Mouse (Mus musculus): ENCODE measurements around the gene Nipsnap2. TPM values are rescaled to one million over a fixed set of nuclear protein-coding genes. Genes with fewer than 3 reads are reported as not detected.
"Not testable (repeated sequence)": the region's sequence is repeated elsewhere in the genome, so short reads cannot be mapped to it uniquely, and the experiment has no call there.

Gene Nipsnap2
- 23.1 and 23.8 TPM in 2 replicates for polyA plus RNA-seq (2015; fragmentation: Nextera tagmentation; extraction: Ambion mirVana)

DNA sequence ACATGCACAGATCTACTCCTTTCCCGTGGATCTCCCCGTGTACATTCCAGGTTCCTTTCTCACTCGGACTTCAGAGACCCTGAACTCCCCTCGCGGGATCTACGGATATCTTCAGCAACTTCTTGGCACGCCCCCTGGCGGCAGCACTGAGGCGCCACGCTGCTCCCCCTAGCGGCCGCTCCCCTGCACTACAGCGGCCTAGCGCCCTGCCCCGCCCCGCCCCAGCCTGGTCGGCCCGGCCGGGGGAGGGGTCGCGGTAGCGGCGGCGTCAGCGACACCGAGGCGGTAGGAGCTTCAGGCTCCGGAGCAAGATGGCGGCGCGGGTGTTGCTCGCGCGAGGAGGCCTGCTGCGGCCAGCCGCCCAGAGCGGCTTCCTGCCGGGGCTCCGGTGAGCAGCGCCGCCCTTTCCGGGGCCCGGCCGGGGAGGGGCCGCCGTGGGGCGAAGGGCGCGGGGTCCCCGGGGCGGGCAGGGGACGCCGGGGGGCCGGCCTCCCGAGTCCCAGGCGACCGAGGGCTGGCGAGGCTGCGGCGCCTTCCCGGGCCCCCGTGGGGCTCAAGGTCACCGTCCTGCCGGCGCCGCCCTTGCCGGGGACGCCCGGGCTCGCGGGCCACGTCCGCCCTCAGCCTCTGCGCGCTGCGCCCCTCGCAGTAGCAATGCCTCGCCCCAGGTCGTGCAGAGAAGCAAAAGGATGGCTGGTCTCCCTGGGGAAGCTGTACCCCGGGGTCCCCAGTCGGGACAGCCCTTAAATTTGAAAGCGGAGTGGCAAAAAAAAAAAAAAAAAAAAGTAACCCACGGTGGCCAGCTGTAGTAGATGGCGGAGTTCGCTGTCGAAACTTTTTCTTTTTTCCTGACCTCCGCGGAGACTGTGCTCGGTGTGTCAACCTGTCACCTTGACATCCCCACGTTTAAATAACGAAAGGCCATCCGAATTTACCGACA lies at the start of gene Nipsnap2:
Nipsnap2 (plus strand) TSS at position 230 of the 940 bp plus-strand sequence.
- peaks cover 35% of the 10 kb centered on the region for H3K4me1 ChIP-seq (ENCODE audit: control insufficient read depth, low read depth, low read length)
- no peaks in the 10 kb centered on the region for H3K9me3 ChIP-seq (replicated peaks; ENCODE audit: control insufficient read depth, low read length)
- peak; percentile 86 for ATAC-seq (ENCODE audit: low read depth)
- H3K27ac ChIP-seq (ENCODE audit: low read length): peak within 1 kb of the TSS; percentile 93
- H3K36me3 ChIP-seq (ENCODE audit: control insufficient read depth, insufficient read depth): peaks cover 1% of the 10 kb centered on the region; the same call in 1 of the 2 replicates
- H3K4me3 ChIP-seq (ENCODE audit: low read depth, low read length): peak within 1 kb of the TSS; percentile 87
- H3K4me2 ChIP-seq (ENCODE audit: low read depth, low read length): peak within 1 kb of the TSS; percentile 77
- no peaks in the 10 kb centered on the region for H3K27me3 ChIP-seq (ENCODE audit: control insufficient read depth, insufficient read depth, low read depth, low read length)
- WGBS (ENCODE audit: insufficient replicate concordance): under 1% methylated on average over 78 of the region's 93 CpGs
- peak within 1 kb of the TSS; percentile 92 for H3K9ac ChIP-seq (ENCODE audit: low read depth, low read length)

DNA sequence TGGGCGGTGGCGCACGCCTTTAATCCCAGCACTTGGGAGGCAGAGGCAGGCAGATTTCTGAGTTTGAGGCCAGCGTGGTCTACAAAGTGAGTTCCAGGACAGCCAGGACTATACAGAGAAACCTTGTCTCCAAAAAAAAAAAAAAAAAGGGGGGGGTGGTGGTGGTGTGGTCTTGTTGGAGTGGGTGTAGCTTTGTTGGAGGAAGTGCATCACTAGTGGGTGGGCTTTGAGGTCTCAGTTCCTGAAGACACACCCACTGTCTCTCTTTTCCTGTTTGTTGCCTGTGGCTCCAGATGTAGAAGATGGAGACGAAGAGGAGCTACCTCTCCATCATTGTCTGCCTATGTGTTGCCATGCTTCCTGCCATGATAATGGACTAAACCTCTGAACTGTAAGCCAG lies 39.7 kb upstream of the Nipsnap2 start:
- not testable (repeated sequence) for H3K4me1 ChIP-seq (ENCODE audit: control insufficient read depth, low read depth, low read length); H3K9me3 ChIP-seq (replicated peaks; ENCODE audit: control insufficient read depth, low read length); H3K4me2 ChIP-seq (ENCODE audit: low read depth, low read length); H3K27ac ChIP-seq (ENCODE audit: low read length); H3K4me3 ChIP-seq (ENCODE audit: low read depth, low read length); H3K27me3 ChIP-seq (ENCODE audit: control insufficient read depth, insufficient read depth, low read depth, low read length); ATAC-seq (ENCODE audit: low read depth); H3K36me3 ChIP-seq (ENCODE audit: control insufficient read depth, insufficient read depth); H3K9ac ChIP-seq (ENCODE audit: low read depth, low read length)
- 66% methylated on average over 5 of the region's 5 CpGs for WGBS (ENCODE audit: insufficient replicate concordance)

DNA sequence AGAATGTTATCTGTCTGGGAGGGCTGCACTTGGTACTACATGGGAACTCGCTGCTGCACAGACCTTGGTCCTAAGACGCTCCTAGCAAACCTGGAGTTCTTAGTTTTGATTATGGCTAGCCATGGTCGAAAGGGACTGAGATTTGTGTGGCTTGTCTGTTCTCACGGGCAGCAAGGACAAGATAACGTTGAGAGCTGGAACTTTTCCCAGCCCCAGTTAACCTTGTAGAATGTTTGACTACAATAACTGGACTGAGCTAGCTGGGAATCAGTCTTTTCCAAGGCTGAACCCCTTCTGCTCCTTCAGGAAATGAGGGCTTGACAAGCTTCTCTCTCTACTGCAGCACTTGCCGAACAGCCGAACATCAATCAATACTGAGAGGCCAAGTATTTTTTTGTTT lies 37.2 kb upstream of the Nipsnap2 start:
- Histone ChIP-seq H3K4me1 (ENCODE audit: control insufficient read depth, low read depth, low read length) (no peaks in the 10 kb centered on the region), H3K36me3 (ENCODE audit: control insufficient read depth, insufficient read depth) (no peaks in the 10 kb centered on the region), H3K9ac (ENCODE audit: low read depth, low read length) (no peak overlapping the region), H3K9me3 (replicated peaks; ENCODE audit: control insufficient read depth, low read length) (no peaks in the 10 kb centered on the region), H3K4me2 (ENCODE audit: low read depth, low read length) (no peak overlapping the region), H3K27ac (ENCODE audit: low read length) (no peak overlapping the region), H3K4me3 (ENCODE audit: low read depth, low read length) (no peak overlapping the region), H3K27me3 (ENCODE audit: control insufficient read depth, insufficient read depth, low read depth, low read length) (no peaks in the 10 kb centered on the region)
- WGBS (ENCODE audit: insufficient replicate concordance): 63% methylated on average over 7 of the region's 7 CpGs
- no peak for ATAC-seq (ENCODE audit: low read depth)

DNA sequence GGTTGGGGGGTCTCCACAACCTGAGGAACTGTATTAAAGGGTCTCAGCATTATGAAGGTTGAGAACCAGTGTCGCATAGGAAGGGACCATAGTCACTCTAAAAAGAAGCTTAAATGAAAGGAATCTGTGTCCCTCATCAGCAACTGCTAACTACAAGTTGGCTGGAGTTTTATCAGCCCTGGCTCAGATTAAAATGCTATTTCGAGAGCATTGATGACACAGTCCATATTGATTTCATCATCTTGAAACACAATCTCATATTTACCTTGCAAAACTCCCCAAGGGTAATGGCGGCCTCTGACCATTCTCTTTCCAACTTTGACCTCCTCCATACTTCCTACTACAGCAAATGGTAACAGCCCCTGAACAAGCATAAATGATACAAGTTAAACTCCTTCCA lies 34.3 kb upstream of the Nipsnap2 start:
- no peak for ATAC-seq (ENCODE audit: low read depth)
- H3K27ac ChIP-seq (ENCODE audit: low read length): no peak overlapping the region
- H3K27me3 ChIP-seq (ENCODE audit: control insufficient read depth, insufficient read depth, low read depth, low read length): no peaks in the 10 kb centered on the region
- H3K36me3 ChIP-seq (ENCODE audit: control insufficient read depth, insufficient read depth): no peaks in the 10 kb centered on the region
- H3K4me1 ChIP-seq (ENCODE audit: control insufficient read depth, low read depth, low read length): no peaks in the 10 kb centered on the region
- H3K4me3 ChIP-seq (ENCODE audit: low read depth, low read length): no peak overlapping the region
- WGBS (ENCODE audit: insufficient replicate concordance): 55% methylated on average over 3 of the region's 3 CpGs
- H3K9ac ChIP-seq (ENCODE audit: low read depth, low read length): no peak overlapping the region
- H3K9me3 ChIP-seq (replicated peaks; ENCODE audit: control insufficient read depth, low read length): no peaks in the 10 kb centered on the region
- no peak overlapping the region for H3K4me2 ChIP-seq (ENCODE audit: low read depth, low read length)

DNA sequence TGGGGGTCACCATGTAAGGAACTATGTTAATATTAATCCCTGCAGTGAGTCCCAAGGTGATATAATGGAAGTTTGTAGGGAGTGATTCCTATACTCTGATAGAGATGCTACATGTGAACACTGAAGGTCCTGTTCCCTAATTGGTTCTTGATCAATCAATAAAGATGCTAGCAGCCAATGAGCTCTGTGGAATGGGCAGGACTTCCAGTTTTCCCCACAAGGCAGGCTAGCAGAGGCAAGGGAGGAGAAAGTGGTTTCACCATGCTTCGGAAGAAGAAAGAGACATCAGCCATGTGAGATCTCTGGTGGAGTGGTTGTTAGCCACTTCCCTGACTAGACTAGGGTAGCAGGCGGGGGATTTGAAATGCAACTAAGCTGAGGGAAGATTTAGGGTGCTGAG lies 24.4 kb upstream of the Nipsnap2 start:
- Histone ChIP-seq H3K9me3 (replicated peaks; ENCODE audit: control insufficient read depth, low read length) (no peaks in the 10 kb centered on the region), H3K4me2 (ENCODE audit: low read depth, low read length) (no peak overlapping the region), H3K4me1 (ENCODE audit: control insufficient read depth, low read depth, low read length) (no peaks in the 10 kb centered on the region), H3K4me3 (ENCODE audit: low read depth, low read length) (no peak overlapping the region), H3K9ac (ENCODE audit: low read depth, low read length) (no peak overlapping the region), H3K27ac (ENCODE audit: low read length) (no peak overlapping the region), H3K27me3 (ENCODE audit: control insufficient read depth, insufficient read depth, low read depth, low read length) (peaks cover 5% of the 10 kb centered on the region; the same call in 1 of the 2 replicates), H3K36me3 (ENCODE audit: control insufficient read depth, insufficient read depth) (no peaks in the 10 kb centered on the region)
- WGBS (ENCODE audit: insufficient replicate concordance): 29% methylated on average over 2 of the region's 2 CpGs
- no peak for ATAC-seq (ENCODE audit: low read depth)

DNA sequence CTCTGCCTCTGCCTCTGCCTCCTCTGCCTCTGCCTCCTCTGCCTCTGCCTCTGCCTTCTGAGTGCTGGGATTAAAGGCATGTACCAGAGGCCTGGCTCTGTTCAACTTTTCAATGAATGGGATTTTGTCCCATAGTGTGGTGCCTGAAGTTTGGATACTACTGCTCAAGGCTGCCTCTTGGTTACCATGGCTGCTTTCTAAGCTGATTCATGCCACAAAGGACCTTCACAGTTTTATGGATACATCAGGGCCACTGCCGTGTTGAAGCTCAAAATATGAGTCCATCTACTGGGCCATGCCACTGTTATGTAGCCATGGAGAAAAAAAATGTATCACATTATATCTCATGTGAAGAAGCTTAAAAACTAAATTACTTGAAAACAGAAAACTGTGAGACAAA lies 23.2 kb upstream of the Nipsnap2 start:
- H3K9me3 ChIP-seq (replicated peaks; ENCODE audit: control insufficient read depth, low read length): no peaks in the 10 kb centered on the region
- H3K4me1 ChIP-seq (ENCODE audit: control insufficient read depth, low read depth, low read length): no peaks in the 10 kb centered on the region
- no peak for ATAC-seq (ENCODE audit: low read depth)
- no peak overlapping the region for H3K4me2 ChIP-seq (ENCODE audit: low read depth, low read length)
- WGBS (ENCODE audit: insufficient replicate concordance): 60% methylated on average over 1 of the region's 1 CpGs
- no peak overlapping the region for H3K27ac ChIP-seq (ENCODE audit: low read length)
- H3K36me3 ChIP-seq (ENCODE audit: control insufficient read depth, insufficient read depth): no peaks in the 10 kb centered on the region
- no peak overlapping the region for H3K9ac ChIP-seq (ENCODE audit: low read depth, low read length)
- H3K27me3 ChIP-seq (ENCODE audit: control insufficient read depth, insufficient read depth, low read depth, low read length): peaks cover 5% of the 10 kb centered on the region; the same call in 1 of the 2 replicates
- no peak overlapping the region for H3K4me3 ChIP-seq (ENCODE audit: low read depth, low read length)

DNA sequence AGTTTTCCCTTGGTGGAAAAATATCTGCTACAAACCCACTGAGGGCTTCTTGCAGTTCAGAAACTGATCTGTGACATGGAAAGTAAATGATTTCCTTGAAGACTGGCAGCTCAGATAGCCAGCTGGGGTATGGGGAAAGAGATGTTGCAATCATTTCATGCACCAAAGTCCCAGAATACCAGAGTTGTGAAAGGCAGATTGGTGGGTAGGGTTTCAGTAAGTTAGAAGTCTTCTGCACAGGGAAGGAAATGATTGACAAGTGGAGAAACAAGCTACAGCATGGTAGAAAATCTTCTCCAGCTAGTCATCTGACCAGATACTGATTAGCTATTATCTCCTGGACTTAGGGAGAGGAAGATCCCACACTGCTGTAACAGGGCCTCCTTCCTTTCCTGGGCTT lies 21.5 kb upstream of the Nipsnap2 start:
- H3K4me1 ChIP-seq (ENCODE audit: control insufficient read depth, low read depth, low read length): no peaks in the 10 kb centered on the region
- peaks cover 5% of the 10 kb centered on the region; the same call in 1 of the 2 replicates for H3K27me3 ChIP-seq (ENCODE audit: control insufficient read depth, insufficient read depth, low read depth, low read length)
- H3K27ac ChIP-seq (ENCODE audit: low read length): no peak overlapping the region
- no peak overlapping the region for H3K9ac ChIP-seq (ENCODE audit: low read depth, low read length)
- peak; percentile 50 for ATAC-seq (ENCODE audit: low read depth)
- no peak overlapping the region for H3K4me3 ChIP-seq (ENCODE audit: low read depth, low read length)
- no peak overlapping the region for H3K4me2 ChIP-seq (ENCODE audit: low read depth, low read length)
- no peaks in the 10 kb centered on the region for H3K36me3 ChIP-seq (ENCODE audit: control insufficient read depth, insufficient read depth)
- no peaks in the 10 kb centered on the region for H3K9me3 ChIP-seq (replicated peaks; ENCODE audit: control insufficient read depth, low read length)

DNA sequence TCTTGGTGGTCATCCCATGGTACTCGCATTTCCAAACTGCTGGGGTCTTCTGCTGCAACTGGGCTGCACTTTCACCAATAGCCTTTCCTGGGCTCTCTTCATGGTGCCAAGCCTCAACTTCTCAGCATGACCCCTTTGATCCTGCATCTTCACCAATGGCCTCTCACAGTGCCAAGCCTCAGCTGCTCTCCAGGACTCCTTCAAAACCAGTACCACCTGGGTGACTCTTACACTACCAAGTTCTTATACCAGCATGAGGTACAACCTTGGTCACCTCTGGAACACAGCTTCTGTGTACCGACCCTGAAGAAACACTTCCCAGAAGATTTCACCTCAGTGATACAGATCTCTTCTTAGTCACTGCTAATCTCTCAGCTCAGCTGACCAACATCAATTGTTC lies 16.5 kb upstream of the Nipsnap2 start, which contains the start of gene Sept14:
Sept14 (minus strand) TSS at position 101 of the 400 bp plus-strand sequence.
- H3K9ac ChIP-seq (ENCODE audit: low read depth, low read length): no peak within 1 kb of the TSS
- no peaks in the 10 kb centered on the region for H3K36me3 ChIP-seq (ENCODE audit: control insufficient read depth, insufficient read depth)
- no peak within 1 kb of the TSS for H3K4me3 ChIP-seq (ENCODE audit: low read depth, low read length)
- H3K4me1 ChIP-seq (ENCODE audit: control insufficient read depth, low read depth, low read length): no peaks in the 10 kb centered on the region
- 52% methylated on average over 2 of the region's 2 CpGs for WGBS (ENCODE audit: insufficient replicate concordance)
- no peak within 1 kb of the TSS for H3K27ac ChIP-seq (ENCODE audit: low read length)
- H3K4me2 ChIP-seq (ENCODE audit: low read depth, low read length): no peak within 1 kb of the TSS
- H3K27me3 ChIP-seq (ENCODE audit: control insufficient read depth, insufficient read depth, low read depth, low read length): no peaks in the 10 kb centered on the region
- ATAC-seq (ENCODE audit: low read depth): no peak
- H3K9me3 ChIP-seq (replicated peaks; ENCODE audit: control insufficient read depth, low read length): no peaks in the 10 kb centered on the region

DNA sequence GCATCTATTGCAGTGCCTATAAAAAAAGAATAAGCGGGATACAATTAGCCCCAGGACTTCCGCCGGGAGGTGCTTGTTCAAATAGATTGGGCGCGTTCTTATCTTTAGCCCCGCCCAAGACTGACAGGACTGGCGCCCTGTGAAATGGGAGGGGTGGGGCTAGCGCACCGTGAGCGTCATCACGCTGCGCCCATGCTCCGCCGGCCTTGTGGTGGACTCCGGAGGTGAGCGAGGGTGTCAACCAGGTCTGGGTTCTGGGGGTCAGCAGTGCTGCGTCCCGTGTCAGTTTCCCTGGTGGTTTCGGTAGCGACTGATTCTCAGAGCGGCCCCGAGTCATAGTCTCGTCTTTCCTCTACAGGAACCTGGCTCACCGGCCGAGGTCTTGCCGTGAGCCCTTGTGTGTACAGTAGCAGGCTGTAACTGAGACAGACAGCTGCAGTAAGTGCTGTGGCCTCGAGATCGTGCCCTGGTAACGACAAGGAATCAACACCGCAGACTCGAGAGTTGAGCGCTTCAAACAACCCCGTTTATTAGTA lies 9.5 kb upstream of the Nipsnap2 start, which contains the start of gene Mrps17:
Mrps17 (plus strand) TSS at position 172 of the 536 bp plus-strand sequence.
- under 1% methylated on average over 33 of the region's 33 CpGs for WGBS (ENCODE audit: insufficient replicate concordance)
- Histone ChIP-seq H3K36me3 (ENCODE audit: control insufficient read depth, insufficient read depth) (peaks cover 27% of the 10 kb centered on the region), H3K4me2 (ENCODE audit: low read depth, low read length) (peak within 1 kb of the TSS; percentile 75), H3K4me3 (ENCODE audit: low read depth, low read length) (peak within 1 kb of the TSS; percentile 79), H3K4me1 (ENCODE audit: control insufficient read depth, low read depth, low read length) (peaks cover 4% of the 10 kb centered on the region), H3K27ac (ENCODE audit: low read length) (peak within 1 kb of the TSS; percentile 68), H3K27me3 (ENCODE audit: control insufficient read depth, insufficient read depth, low read depth, low read length) (no peaks in the 10 kb centered on the region), H3K9ac (ENCODE audit: low read depth, low read length) (peak within 1 kb of the TSS; percentile 82), H3K9me3 (replicated peaks; ENCODE audit: control insufficient read depth, low read length) (no peaks in the 10 kb centered on the region)
- peak; percentile 99 for ATAC-seq (ENCODE audit: low read depth)

Measured in liver, embryonic 16.5 days (tissue).